Comparison of ENCODE assay signal across 19 mouse cellular contexts in genomic region chr4:62609333-62609732, GRCm38 (mm10). TPM values are rescaled to one million over a fixed set of nuclear protein-coding genes. Genes with fewer than 3 reads are reported as not detected.
DNase-seq lines count a peak whose midpoint lies in the region; ATAC-seq lines count a peak whose summit lies in the region.
"Had no signal": no experiment of that assay in that cellular context is flagged by ENCODE, and none has a peak within 500 bp of the region (broad histone marks: within the 10 kb centered on the region; RNA-seq: fewer than 3 reads in every experiment).

No protein-coding gene starts in this region.

- H3K9ac ChIP-seq in forebrain, embryonic 12.5 days, result no peak overlapping the region
- H3K9ac ChIP-seq in hindbrain, embryonic 12.5 days, result no peak overlapping the region
- H3K9ac ChIP-seq: embryonic facial prominence, embryonic 12.5 days; heart, embryonic 12.5 days; hindbrain, embryonic 15.5 days had no signal

- peaks cover 71% of the 10 kb centered on the region for H3K4me1 ChIP-seq in forebrain, embryonic 10.5 days
- H3K4me1 ChIP-seq in forebrain, embryonic 12.5 days, result peaks cover 66% of the 10 kb centered on the region
- H3K4me1 ChIP-seq in hindbrain, embryonic 10.5 days (replicated peaks), result peaks cover 67% of the 10 kb centered on the region
- peaks cover 69% of the 10 kb centered on the region for H3K4me1 ChIP-seq in hindbrain, embryonic 12.5 days

- H3K27ac ChIP-seq in forebrain, embryonic 10.5 days, result peak overlapping the region; percentile 44; the same call in 1 of the 2 replicates
- no peak overlapping the region for H3K27ac ChIP-seq in forebrain, embryonic 12.5 days
- H3K27ac ChIP-seq in hindbrain, embryonic 10.5 days, result peak overlapping the region; percentile 70
- H3K27ac ChIP-seq in hindbrain, embryonic 12.5 days, result no peak overlapping the region
- H3K27ac ChIP-seq: hindbrain, embryonic 15.5 days; kidney, postnatal 0 days had no signal

- 88% methylated on average over 4 of the region's 4 CpGs for WGBS in forebrain, embryonic 10.5 days
- 94% methylated on average over 4 of the region's 4 CpGs for whole genome bisulfite sequencing in forebrain, embryonic 12.5 days
- WGBS in hindbrain, embryonic 10.5 days, result 80% methylated on average over 4 of the region's 4 CpGs
- WGBS in hindbrain, embryonic 12.5 days, result 76% methylated on average over 4 of the region's 4 CpGs

- no peak for ATAC-seq in forebrain, embryonic 12.5 days (ENCODE audit: low FRiP score)
- no peak for ATAC-seq in hindbrain, embryonic 12.5 days (ENCODE audit: low FRiP score)
- ATAC-seq: activated CD4-positive, CD25-positive, alpha-beta regulatory T cell, adult 4 months; forebrain, embryonic 14.5 days; Patski had no signal

- H3K9me3 ChIP-seq in forebrain, embryonic 10.5 days, result no peaks in the 10 kb centered on the region
- H3K9me3 ChIP-seq in forebrain, embryonic 12.5 days, result no peaks in the 10 kb centered on the region
- H3K9me3 ChIP-seq in hindbrain, embryonic 10.5 days, result no peaks in the 10 kb centered on the region
- H3K9me3 ChIP-seq in hindbrain, embryonic 12.5 days (replicated peaks), result no peaks in the 10 kb centered on the region
- H3K9me3 ChIP-seq: embryonic facial prominence, embryonic 12.5 days; heart, embryonic 12.5 days; hindbrain, embryonic 15.5 days had no signal

- DNase-seq in cerebellum, adult 9-10 months, result peak; percentile 61
- no peak for DNase-seq in cerebellum, adult 11 months
- no peak for DNase-seq in forebrain, embryonic 10.5 days (ENCODE audit: extremely low spot score, low spot score)
- DNase-seq in hindbrain, embryonic 10.5 days (ENCODE audit: low spot score), result no peak
- no peak for DNase-seq in frontal cortex, postnatal 36 days (ENCODE audit: low spot score in 2 of 2)
- DNase-seq: adrenal gland, postnatal 14 days; embryo, embryonic 11 days; gastrocnemius, postnatal 36 days; kidney, adult 11 months; kidney, adult 9 months had no signal

- H3K4me2 ChIP-seq in forebrain, embryonic 12.5 days, result no peak overlapping the region
- no peak overlapping the region for H3K4me2 ChIP-seq in hindbrain, embryonic 12.5 days (replicated peaks)
- H3K4me2 ChIP-seq: embryonic facial prominence, embryonic 12.5 days; hindbrain, embryonic 15.5 days had no signal

- no peaks in the 10 kb centered on the region for H3K27me3 ChIP-seq in forebrain, embryonic 10.5 days (ENCODE audit: poor library complexity, severe bottlenecking)
- no peaks in the 10 kb centered on the region for H3K27me3 ChIP-seq in forebrain, embryonic 12.5 days
- no peaks in the 10 kb centered on the region for H3K27me3 ChIP-seq in hindbrain, embryonic 10.5 days (ENCODE audit: insufficient read depth, poor library complexity, severe bottlenecking)
- H3K27me3 ChIP-seq in hindbrain, embryonic 12.5 days, result no peaks in the 10 kb centered on the region
- H3K27me3 ChIP-seq: embryonic facial prominence, embryonic 12.5 days; hindbrain, embryonic 15.5 days; Patski had no signal

- H3K36me3 ChIP-seq in forebrain, embryonic 10.5 days (replicated peaks), result peaks cover 39% of the 10 kb centered on the region
- peaks cover 4% of the 10 kb centered on the region; the same call in 1 of the 2 replicates for H3K36me3 ChIP-seq in forebrain, embryonic 12.5 days (replicated peaks)
- no peaks in the 10 kb centered on the region for H3K36me3 ChIP-seq in hindbrain, embryonic 10.5 days
- no peaks in the 10 kb centered on the region for H3K36me3 ChIP-seq in hindbrain, embryonic 12.5 days
- H3K36me3 ChIP-seq: embryonic facial prominence, embryonic 12.5 days; heart, embryonic 12.5 days; hindbrain, embryonic 15.5 days had no signal

- no peak overlapping the region for H3K4me3 ChIP-seq in forebrain, embryonic 10.5 days
- no peak overlapping the region for H3K4me3 ChIP-seq in forebrain, embryonic 12.5 days (replicated peaks)
- no peak overlapping the region for H3K4me3 ChIP-seq in hindbrain, embryonic 10.5 days
- no peak overlapping the region for H3K4me3 ChIP-seq in hindbrain, embryonic 12.5 days
- H3K4me3 ChIP-seq: embryonic facial prominence, embryonic 12.5 days; heart, embryonic 12.5 days; hindbrain, embryonic 15.5 days had no signal

RNA-seq across cellular contexts. Expression of gene Rgs3, which starts 49.7 kb away (rescaled TPM):
- polyA plus RNA-seq in forebrain, embryonic 10.5 days (2016; fragmentation: Nextera tagmentation; extraction: Ambion mirVana), result 29.8 and 36.3 TPM in 2 replicates
- polyA plus RNA-seq in forebrain, embryonic 12.5 days (2016; fragmentation: Nextera tagmentation; extraction: Ambion mirVana), result 54.3 and 60.2 TPM in 2 replicates
- 36.2 and 48.6 TPM in 2 replicates for polyA plus RNA-seq in hindbrain, embryonic 10.5 days (2016; fragmentation: Nextera tagmentation; extraction: Ambion mirVana)
- 70.9 and 71.6 TPM in 2 replicates for polyA plus RNA-seq in hindbrain, embryonic 12.5 days (2016; fragmentation: Nextera tagmentation; extraction: Ambion mirVana)

Comparison
In these comparisons a context has a peak if more than half of its experiments do, and no peak if none do; other contexts are left out.
1. H3K27ac ChIP-seq: peak in forebrain, embryonic 10.5 days (single experiment) and hindbrain, embryonic 10.5 days (single experiment); none in forebrain, embryonic 12.5 days (single experiment) and hindbrain, embryonic 12.5 days (single experiment).